Mouse (Mus musculus) stomach, embryonic 16.5 days (tissue): ENCODE data around the gene Dlec1. TPM values are rescaled to one million over a fixed set of nuclear protein-coding genes. Genes with fewer than 3 reads are reported as not detected.

Source experiments
- ATAC-seq: fragments of 200-750 bp; cut with Nextera tagmentation; 2 replicates; pipeline ENCODE4 v1.8.0; 2017; ENCODE audit warnings: moderate number of reproducible peaks, moderate TSS enrichment; ENCODE audit not compliant: insufficient read depth, low FRiP score
- H3K27ac ChIP-seq: fragments of 300-500 bp; sonication (generic); 2 replicates; pipeline ENCODE4 v1.5.1; 2014; ENCODE audit warnings: low read length
- H3K27me3 ChIP-seq: fragments of 300-500 bp; sonication (generic); 2 replicates; pipeline ENCODE4 v1.6.1; 2014; ENCODE audit warnings: low read length, control low read depth, mixed read lengths; ENCODE audit not compliant: control insufficient read depth, insufficient read depth
- H3K36me3 ChIP-seq: fragments of 300-500 bp; sonication (generic); 2 replicates; pipeline ENCODE4 v1.6.1; 2014; ENCODE audit warnings: low read length; ENCODE audit not compliant: control insufficient read depth, insufficient read depth
- H3K4me1 ChIP-seq: fragments of 300-500 bp; sonication (generic); 2 replicates; pipeline ENCODE4 v1.6.1; 2014; ENCODE audit warnings: low read length, control low read depth, mixed read lengths; ENCODE audit not compliant: control insufficient read depth, insufficient read depth
- H3K4me2 ChIP-seq: fragments of 300-500 bp; sonication (generic); 2 replicates; pipeline ENCODE4 v1.6.1; 2014; ENCODE audit warnings: low read depth, low read length, mixed read lengths
- H3K4me3 ChIP-seq: fragments of 300-500 bp; sonication (generic); replicated peaks from 2 replicates; pipeline ENCODE4 v1.5.1; 2014; ENCODE audit warnings: mild to moderate bottlenecking, low read length
- H3K9ac ChIP-seq: fragments of 300-500 bp; sonication (generic); 2 replicates; pipeline ENCODE4 v1.6.1; 2014; ENCODE audit warnings: low read length
- H3K9me3 ChIP-seq: fragments of 300-500 bp; sonication (generic); replicated peaks from 2 replicates; pipeline ENCODE4 v1.6.1; 2016; ENCODE audit warnings: low read length, control low read depth; ENCODE audit not compliant: control insufficient read depth
- WGBS: fragments of 180-500 bp; shearing (Covaris S2); extraction: QIAGEN DNeasy Blood & Tissue Kit; methylation state at CpG from one replicate; pipeline ENCODE4 v1.1.7; 2014; 5-methylcytosine and 5-hydroxymethylcytosine counted together
- polyA plus RNA-seq: library from polyadenylated mRNA; unstranded; fragments of >200 nt; fragmentation: Nextera tagmentation; extraction: Ambion mirVana; gene quantifications from 2 replicates; pipeline ENCODE4 v1.2.1, GENCODE M21; 2015

Dlec1 gene
- polyA plus RNA-seq, result 0.71 and 0.77 TPM in 2 replicates

- WGBS, result 3% methylated on average over 44 of the region's 44 CpGs
- H3K36me3 ChIP-seq, result no peaks in the 10 kb centered on the region
- peak within 1 kb of the TSS; percentile 58 for H3K4me3 ChIP-seq
- H3K9me3 ChIP-seq, result no peaks in the 10 kb centered on the region
- H3K27ac ChIP-seq, result peak within 1 kb of the TSS; percentile 30; the same call in 1 of the 2 replicates
- peak within 1 kb of the TSS; percentile 92 for H3K4me2 ChIP-seq
- H3K27me3 ChIP-seq, result no peaks in the 10 kb centered on the region
- ATAC-seq, result peak; percentile 89
- no peaks in the 10 kb centered on the region for H3K4me1 ChIP-seq
- H3K9ac ChIP-seq, result peak within 1 kb of the TSS; percentile 64
These were observed at the start of gene Dlec1 for GRCm38 (mm10) chr9:119101992-119102782. Dlec1 (plus strand) TSS chr9:119102478.

DNA sequence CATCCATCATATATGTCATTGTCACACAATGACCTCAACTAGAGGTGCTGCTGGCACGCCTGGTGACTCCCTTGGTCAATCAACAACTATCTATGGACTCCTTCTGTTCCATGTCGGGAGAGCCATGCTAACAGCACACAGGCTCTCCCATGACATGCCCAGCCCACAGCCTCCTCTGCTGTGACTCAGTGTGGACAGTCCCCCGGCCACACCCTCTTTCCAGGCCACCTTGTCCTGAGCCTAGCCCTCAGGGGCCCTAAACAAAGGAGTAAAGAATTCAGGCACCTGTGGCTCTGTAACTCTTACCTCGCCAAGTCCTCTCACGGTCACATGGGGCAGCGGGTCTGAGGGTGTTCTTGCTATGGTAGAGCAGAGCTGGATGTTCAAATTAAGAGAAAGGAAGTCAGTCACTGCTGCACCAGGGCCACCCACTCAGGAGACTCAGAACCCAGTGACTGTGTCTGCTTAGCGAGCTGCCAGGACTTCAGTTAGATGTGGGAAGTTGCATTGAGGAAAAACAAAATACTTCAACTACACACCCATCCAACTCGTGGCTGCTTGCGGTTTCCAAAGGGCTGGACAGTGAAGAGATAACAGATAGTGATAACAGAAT is 48.2 kb upstream of the Dlec1 start:
- Histone ChIP-seq H3K4me2 (peak overlapping the region; percentile 56), H3K27ac (peak overlapping the region; percentile 61)

GRCm38 (mm10) chr9:119055336-119055735 is 46.9 kb upstream of the Dlec1 start:
- no peaks in the 10 kb centered on the region for H3K27me3 ChIP-seq
- no peak overlapping the region for H3K27ac ChIP-seq
- H3K36me3 ChIP-seq, result no peaks in the 10 kb centered on the region
- 70% methylated on average over 4 of the region's 4 CpGs for whole genome bisulfite sequencing
- H3K9me3 ChIP-seq, result no peaks in the 10 kb centered on the region
- ATAC-seq, result no peak
- H3K4me2 ChIP-seq, result no peak overlapping the region
- H3K9ac ChIP-seq, result no peak overlapping the region
- no peak overlapping the region for H3K4me3 ChIP-seq
- H3K4me1 ChIP-seq, result peaks cover 25% of the 10 kb centered on the region

More for the DNA sequence above, 48.2 kb upstream of the Dlec1 start:
- Histone ChIP-seq H3K27me3 (no peaks in the 10 kb centered on the region), H3K9me3 (no peaks in the 10 kb centered on the region), H3K4me1 (peaks cover 25% of the 10 kb centered on the region), H3K36me3 (no peaks in the 10 kb centered on the region), H3K4me3 (peak overlapping the region; percentile 56), H3K9ac (peak overlapping the region; percentile 73; the same call in 1 of the 2 replicates)
- peak; percentile 46; the same call in 1 of the 2 replicates for ATAC-seq
- WGBS, result 58% methylated on average over 9 of the region's 9 CpGs

GRCm38 (mm10) chr9:119058245-119058644 is 44.0 kb upstream of the Dlec1 start:
- Histone ChIP-seq H3K4me3 (no peak overlapping the region), H3K36me3 (no peaks in the 10 kb centered on the region), H3K9me3 (no peaks in the 10 kb centered on the region), H3K27ac (no peak overlapping the region), H3K4me2 (no peak overlapping the region), H3K9ac (no peak overlapping the region), H3K4me1 (peaks cover 11% of the 10 kb centered on the region; the same call in 1 of the 2 replicates), H3K27me3 (no peaks in the 10 kb centered on the region)
- WGBS, result 83% methylated on average over 7 of the region's 7 CpGs
- ATAC-seq, result no peak

DNA sequence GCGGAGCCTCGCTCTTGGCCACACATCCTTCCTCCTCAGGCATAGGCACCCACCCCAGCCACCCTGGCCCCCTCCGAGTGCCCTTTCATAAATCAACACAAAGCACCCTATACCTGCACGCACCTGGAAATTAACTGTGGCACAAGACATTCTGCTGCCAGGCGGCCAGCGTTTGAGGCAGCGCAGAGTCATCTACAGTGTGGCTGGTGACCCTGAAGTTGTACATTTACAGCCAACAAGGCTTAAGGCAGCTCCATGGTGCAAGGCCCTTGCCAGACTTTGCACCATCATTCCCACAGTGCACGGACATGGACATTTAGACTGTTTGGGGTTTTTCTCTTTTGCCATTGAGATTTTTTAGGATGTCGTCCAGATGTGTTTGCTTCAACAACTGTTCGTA is 41.6 kb upstream of the Dlec1 start:
- Histone ChIP-seq H3K4me1 (no peaks in the 10 kb centered on the region), H3K9me3 (no peaks in the 10 kb centered on the region), H3K27me3 (no peaks in the 10 kb centered on the region), H3K9ac (no peak overlapping the region), H3K4me3 (no peak overlapping the region), H3K36me3 (no peaks in the 10 kb centered on the region), H3K4me2 (no peak overlapping the region), H3K27ac (no peak overlapping the region)
- no peak for ATAC-seq
- WGBS, result 86% methylated on average over 10 of the region's 10 CpGs

GRCm38 (mm10) chr9:119063036-119063644 is 39.1 kb upstream of the Dlec1 start:
- Histone ChIP-seq H3K9me3 (no peaks in the 10 kb centered on the region), H3K4me1 (no peaks in the 10 kb centered on the region; the same call in 1 of the 2 replicates), H3K36me3 (no peaks in the 10 kb centered on the region), H3K4me3 (no peak overlapping the region; the same call in 1 of the 2 replicates), H3K4me2 (no peak overlapping the region), H3K27me3 (no peaks in the 10 kb centered on the region), H3K9ac (no peak overlapping the region), H3K27ac (no peak overlapping the region)
- ATAC-seq, result no peak
- WGBS, result 35% methylated on average over 19 of the region's 19 CpGs

GRCm38 (mm10) chr9:119064296-119064695 is 38.0 kb upstream of the Dlec1 start:
- no peaks in the 10 kb centered on the region for H3K9me3 ChIP-seq
- no peaks in the 10 kb centered on the region for H3K36me3 ChIP-seq
- WGBS, result 64% methylated on average over 4 of the region's 4 CpGs
- H3K4me3 ChIP-seq, result no peak overlapping the region
- H3K9ac ChIP-seq, result 0 out of 2 replicates have a peak overlapping the region, but pooled peaks have one; percentile 8
- H3K4me1 ChIP-seq, result no peaks in the 10 kb centered on the region; the same call in 1 of the 2 replicates
- no peak overlapping the region for H3K4me2 ChIP-seq
- H3K27me3 ChIP-seq, result no peaks in the 10 kb centered on the region
- H3K27ac ChIP-seq, result no peak overlapping the region
- ATAC-seq, result no peak

- H3K4me2 ChIP-seq, result no peak overlapping the region
- no peak overlapping the region for H3K4me3 ChIP-seq
- H3K4me1 ChIP-seq, result no peaks in the 10 kb centered on the region; the same call in 1 of the 2 replicates
- no peaks in the 10 kb centered on the region for H3K27me3 ChIP-seq
- peaks cover 4% of the 10 kb centered on the region; the same call in 1 of the 2 replicates for H3K36me3 ChIP-seq
- H3K9ac ChIP-seq, result no peak overlapping the region
- ATAC-seq, result peak; percentile 11; the same call in 1 of the 2 replicates
- H3K9me3 ChIP-seq, result no peaks in the 10 kb centered on the region
- no peak overlapping the region for H3K27ac ChIP-seq
- 4% methylated on average over 6 of the region's 6 CpGs for WGBS
These were observed 34.7 kb upstream of the Dlec1 start for GRCm38 (mm10) chr9:119067601-119068000.
